Mouse (Mus musculus) spleen, postnatal 10 days (tissue): ENCODE measurements around the gene Hypk.
A peak's percentile ranks its signal among the peaks of the same experiment; 100 is the strongest.

Experiments used
- DNase-seq, 2 experiments: peaks; one replicate each; pipeline ENCODE4 v3.0.0; 2021 to 2022; ENCODE audit warnings: low spot score in 2 of 2

Gene Hypk

DNA sequence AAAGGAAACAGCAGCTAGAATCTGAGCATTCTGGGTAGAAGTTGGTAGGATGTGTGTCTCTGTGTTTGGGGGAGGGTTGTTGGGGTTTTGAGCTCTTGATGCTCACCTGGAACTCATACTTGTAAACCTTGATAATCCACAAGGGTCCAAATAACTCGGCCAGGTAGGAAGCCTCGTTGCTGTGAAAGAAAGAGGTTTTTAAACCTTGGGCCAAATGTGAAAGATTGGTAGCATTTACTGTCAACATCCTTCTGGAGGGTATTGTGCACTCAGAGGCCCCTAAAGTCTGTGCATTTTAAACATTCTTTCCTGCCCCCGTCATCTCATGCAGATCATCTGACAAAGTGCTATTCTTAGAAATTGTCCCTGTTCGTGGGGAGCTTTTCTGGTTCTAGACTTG, at the start of gene Hypk:
Hypk (plus strand) TSS at position 301 of the 400 bp plus-strand sequence.
- DNase-seq = no peak

GRCm38 (mm10) chr2:121403296-121403695, 49.8 kb upstream of the Hypk start:
- no peak for DNase-seq

- peak; percentile 57 to 82 for DNase-seq
Observed at GRCm38 (mm10) chr2:121408160-121408559, 44.9 kb upstream of the Hypk start.

GRCm38 (mm10) chr2:121412843-121413386, 40.2 kb upstream of the Hypk start:
- peak in 1 of 2 experiments; percentile 36 for DNase-seq

- DNase-seq = peak; percentile 94 to 95
Observed at GRCm38 (mm10) chr2:121413387-121414042, 39.6 kb upstream of the Hypk start, which contains the start of the genes Pdia3 and Catsper2. Gene Pdia3, plus strand, starts transcription at chr2:121413775. Gene Catsper2, minus strand, starts transcription at chr2:121413792.

DNA sequence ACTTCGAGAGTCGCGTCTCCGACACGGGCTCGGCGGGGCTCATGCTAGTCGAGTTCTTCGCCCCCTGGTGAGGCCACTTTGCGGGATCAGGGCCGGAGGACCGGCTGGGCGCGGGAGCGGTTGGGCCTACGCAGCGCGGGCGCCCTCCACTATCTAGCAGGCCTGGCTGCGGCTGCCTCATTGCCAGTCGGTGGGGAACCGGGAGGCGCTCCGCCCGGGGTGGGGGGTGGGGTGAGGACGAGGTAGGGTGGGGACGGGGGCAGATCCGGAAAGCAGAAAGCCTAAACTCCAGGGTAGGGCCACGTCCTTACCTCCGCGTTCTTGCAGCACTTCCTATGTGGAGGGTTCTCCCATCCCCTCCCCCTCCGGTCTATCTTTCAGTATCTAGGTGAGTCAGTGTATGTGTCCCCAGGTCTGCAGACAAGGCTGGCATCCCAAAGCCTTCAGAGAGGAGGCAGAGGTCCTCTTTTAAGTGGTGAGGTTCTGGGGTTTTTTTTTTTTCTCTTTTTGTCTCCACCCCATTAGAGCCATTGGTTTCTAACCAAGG, 38.9 kb upstream of the Hypk start:
- DNase-seq = no peak

DNA sequence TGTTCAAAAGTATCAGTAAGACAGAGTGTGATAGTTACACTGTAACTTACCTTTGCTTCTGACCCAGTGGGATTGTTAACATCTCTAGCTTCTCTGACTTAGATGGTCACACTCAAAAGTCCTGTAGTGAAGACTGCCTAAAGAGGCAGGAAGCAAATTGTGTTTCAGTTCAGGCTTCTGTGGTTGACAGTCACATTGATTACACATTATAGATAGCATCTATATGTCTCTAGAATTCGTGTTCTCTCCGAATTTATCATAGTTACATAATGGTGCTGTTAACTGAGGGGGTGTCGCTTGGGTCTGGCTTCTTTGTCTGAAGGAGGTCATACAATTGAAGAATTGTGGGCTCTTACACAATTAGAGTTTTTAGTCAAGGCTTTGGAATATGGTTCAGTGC, 38.0 kb upstream of the Hypk start:
- DNase-seq = no peak

GRCm38 (mm10) chr2:121415591-121415990, 37.5 kb upstream of the Hypk start:
- no peak for DNase-seq

DNA sequence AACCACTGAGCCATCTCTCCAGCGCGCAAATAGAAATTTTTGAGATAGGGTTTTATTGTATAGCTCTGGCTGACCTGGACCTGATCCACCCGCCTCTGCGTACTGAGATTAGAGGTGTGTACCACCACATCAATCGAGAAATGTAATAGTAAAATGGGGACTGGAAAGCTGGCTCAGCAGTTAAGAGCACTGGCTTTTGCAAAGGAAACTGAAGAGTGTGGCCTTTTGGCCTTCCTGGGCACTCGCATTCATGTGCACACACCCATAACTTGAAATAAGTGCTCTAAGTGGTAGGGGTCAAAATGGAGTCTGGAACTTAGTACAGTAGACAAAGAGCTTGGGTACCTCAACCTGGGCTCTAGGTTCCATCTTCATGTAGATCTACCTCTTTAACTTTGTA, 36.7 kb upstream of the Hypk start:
- DNase-seq = no peak

DNA sequence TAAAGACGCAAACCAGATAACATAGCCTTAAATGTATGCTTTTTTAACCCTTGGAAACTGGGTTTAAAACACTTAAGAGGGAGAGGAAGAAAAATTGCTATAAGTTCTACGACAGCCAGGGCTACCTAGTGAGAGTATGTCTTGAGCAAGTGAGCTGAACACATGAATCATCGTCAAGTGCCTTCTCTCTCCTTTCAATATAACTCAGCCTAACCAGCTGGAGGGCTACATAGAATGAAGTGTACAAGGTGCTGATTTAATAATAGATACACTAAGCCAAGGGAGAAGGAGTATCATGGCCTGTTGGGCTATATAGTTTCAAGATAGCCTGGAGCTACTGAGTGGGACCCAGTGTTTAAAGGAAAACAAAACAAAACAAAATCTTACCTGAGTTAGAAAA, 34.6 kb upstream of the Hypk start:
- DNase-seq = no peak

DNA sequence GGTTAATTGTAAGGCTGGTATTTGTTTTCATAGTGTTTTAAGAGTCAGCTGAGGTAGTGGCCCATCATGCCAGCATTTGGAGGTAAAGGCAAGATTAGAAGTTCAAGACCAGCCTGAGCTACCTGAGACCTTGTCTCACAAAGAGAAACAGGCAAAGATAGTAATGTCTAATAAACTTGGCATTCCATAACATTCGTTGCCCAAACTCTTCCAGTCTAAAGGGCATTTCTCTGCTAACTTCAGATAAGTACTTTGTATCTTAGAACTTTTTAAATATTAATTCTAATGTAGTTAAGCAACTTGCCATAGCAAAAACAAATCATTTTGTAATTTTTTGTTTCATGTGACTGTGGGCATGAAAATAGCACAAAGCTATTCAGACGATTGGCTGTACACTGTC, 29.9 kb upstream of the Hypk start:
- no peak for DNase-seq

- no peak for DNase-seq
Observed at GRCm38 (mm10) chr2:121425890-121426289, 27.2 kb upstream of the Hypk start.

- DNase-seq = no peak
Observed at GRCm38 (mm10) chr2:121434854-121435253, 18.2 kb upstream of the Hypk start.

DNA sequence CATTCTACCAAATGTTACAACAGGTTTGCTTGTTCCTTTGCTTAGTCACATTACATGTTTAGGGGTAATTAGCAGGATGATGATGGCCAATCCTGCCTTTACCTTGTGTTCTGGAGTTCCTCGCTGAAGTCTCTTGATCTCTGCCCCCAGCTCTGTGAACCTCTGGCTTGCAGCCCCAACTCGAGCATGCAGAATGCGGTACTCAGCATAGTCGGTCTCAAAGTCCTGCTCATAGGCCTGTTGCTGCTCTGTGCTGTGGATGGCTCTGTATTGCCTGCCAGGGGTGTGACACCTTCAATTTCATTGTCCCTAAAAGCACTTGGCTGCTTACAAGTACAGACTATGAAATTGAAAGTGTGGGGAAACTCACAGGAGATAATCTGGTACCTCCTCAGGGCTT, 13.3 kb upstream of the Hypk start:
- DNase-seq = no peak

DNA sequence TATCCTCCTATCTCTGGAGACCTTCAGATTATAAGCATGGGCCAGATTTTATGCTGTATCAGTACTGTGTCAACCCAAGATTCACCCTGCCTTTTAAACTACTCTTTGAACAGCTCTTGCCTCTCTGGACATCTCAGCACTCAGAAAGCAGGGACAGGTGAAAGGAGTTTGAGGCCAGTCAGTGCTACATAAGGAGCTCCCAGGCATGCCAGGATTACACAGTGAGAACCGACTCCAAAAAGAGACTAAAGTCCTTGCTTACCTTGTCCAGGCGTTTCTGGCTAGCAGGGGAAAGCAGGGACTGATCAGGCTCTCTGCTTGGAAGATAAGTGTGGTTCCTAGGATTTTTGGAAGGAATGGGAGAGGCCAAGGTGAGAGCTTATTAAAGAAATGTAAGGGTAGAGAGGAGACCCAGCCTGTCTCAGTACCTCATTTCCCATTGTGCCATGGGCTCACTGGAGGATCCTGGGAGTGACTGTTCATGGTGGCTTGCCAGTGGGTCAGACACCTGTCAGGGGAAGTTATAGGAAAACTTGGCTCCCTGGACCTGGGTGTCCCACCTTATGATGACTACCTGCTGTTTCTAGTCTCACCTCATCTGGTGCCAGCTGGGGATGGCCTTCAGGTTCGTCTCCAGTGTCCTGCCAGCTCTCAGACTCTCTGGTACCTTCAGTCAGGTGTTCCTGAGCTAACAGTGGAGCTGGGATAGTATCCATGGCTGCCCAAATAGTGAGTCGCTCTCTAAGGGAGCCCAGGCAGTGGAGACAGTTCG, 12.1 kb upstream of the Hypk start:
- DNase-seq = no peak

DNA sequence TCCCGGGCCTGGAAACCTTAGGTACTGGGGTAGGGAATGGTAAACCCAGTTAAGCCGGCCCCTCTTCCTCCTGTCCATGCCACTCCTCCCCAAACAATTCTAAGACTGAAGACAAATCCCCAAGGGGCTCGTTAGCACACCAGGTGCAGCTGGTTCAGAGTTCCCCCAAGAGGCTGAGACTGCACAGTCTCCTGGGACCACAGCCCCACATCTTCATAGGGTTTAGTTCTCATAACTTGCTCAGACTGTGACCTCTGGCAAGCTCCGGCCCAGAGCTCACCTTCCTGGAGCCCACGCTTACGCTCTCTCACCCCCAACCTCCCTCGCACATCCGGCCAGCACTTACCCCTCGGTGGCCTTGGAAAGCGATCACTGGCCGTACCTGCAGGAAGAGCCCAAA, 11.3 kb upstream of the Hypk start:
- DNase-seq = peak in 1 of 2 experiments; percentile 75

GRCm38 (mm10) chr2:121442259-121443067, 10.6 kb upstream of the Hypk start:
- DNase-seq = peak; percentile 76 to 86

DNA sequence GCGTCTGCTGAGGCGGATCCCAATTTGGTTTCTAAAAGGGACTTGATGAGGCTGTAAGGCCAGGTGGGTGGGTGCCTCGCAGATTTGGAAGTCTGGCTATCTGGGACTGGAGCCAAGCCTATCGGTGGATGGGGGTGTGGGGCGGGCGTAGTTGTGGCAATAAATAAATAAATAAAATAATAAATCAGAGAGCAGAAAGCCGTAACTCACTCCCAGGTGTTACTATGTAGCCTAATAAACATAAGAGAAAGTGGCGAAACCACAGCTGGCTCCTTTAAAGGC, 10.1 kb upstream of the Hypk start:
- peak in 1 of 2 experiments; percentile 33 for DNase-seq

DNA sequence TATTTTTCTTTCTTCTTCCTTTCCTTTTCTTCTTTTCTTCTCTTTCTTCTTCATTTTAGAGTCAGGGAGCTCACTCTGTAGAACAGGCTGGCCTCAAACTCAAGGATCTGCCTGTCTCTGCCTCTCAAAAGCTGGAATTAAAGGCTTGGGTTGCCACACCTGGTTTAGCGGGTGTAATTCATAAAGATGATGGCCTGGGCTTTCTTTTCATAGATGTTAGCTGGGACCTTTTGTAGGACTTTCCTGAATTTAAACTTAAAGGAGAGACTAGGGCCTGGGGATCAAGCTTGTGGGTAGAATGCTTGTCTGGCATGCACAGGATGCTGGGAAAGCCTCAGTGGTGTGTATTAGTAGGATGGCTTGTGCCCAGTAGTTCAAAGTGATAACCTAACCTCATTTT, 8.9 kb upstream of the Hypk start, which contains the start of gene Ell3:
Ell3 (minus strand) TSS at position 101 of the 400 bp plus-strand sequence.
- DNase-seq = no peak

- no peak for DNase-seq
Observed at GRCm38 (mm10) chr2:121445117-121445516, 8.0 kb upstream of the Hypk start.

DNA sequence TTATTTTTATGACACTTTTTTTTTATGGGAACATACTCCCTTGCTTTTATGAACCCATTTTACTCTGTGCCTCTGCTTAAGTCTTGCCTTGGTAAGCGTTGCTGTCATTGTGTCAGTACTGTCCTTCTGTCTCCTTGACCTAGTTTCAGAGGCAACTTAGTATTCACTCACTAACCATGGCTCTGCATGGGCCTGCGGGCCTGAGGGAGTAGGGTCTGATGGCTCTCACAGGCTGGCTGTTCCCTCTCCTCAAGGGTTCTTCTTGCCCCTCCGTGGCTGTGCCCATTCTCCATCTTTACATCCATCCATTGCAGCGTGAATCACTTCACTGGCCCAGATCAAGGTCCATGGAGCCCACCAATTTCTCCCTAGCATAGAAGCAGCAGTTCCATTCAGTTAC, 6.6 kb upstream of the Hypk start:
- DNase-seq = no peak

- DNase-seq = no peak
Observed at GRCm38 (mm10) chr2:121447006-121447405, 6.1 kb upstream of the Hypk start.
